Mouse (Mus musculus): ENCODE data around the gene Gm17509. TPM values are rescaled to one million over a fixed set of nuclear protein-coding genes. Genes with fewer than 3 reads are reported as not detected.

Gm17509 gene
- 0.06 and 0.08 TPM in 2 replicates for polyA plus RNA-seq (2012; rRNA removed)

GRCm38 (mm10) chr13:117220501-117221321 is at the start of gene Gm17509:
TSS of gene Gm17509 (minus strand) at chr13:117221075.

GRCm38 (mm10) chr13:117208236-117208635 is 12.6 kb downstream of the Gm17509 start, which contains the start of gene Emb:
TSS of gene Emb (plus strand) at chr13:117208536.

Other genes starting within 250 kb of the Gm17509 start
- 3.9 and 4.2 TPM in 2 replicates for gene Parp8, start 195.5 kb downstream of the Gm17509 start, polyA plus RNA-seq (2012; rRNA removed)
- 10.4 and 11.3 TPM in 2 replicates for gene Emb, start 12.5 kb downstream of the Gm17509 start, polyA plus RNA-seq (2012; rRNA removed)